Comparison of ENCODE assay signal across 8 mouse cellular contexts in genomic region chr19:7482599-7483511, GRCm38 (mm10). TPM values are rescaled to one million over a fixed set of nuclear protein-coding genes. Genes with fewer than 3 reads are reported as not detected.
DNase-seq lines count a peak whose midpoint lies in the region; ATAC-seq and TF ChIP-seq lines count a peak whose summit lies in the region.

Gene Rtn3 (minus strand): TSS chr19:7483281.

- TF ChIP-seq POLR2A in MEL (IDR thresholded peaks at IDR 0.05; ENCODE audit: control insufficient read depth in 1 of 2, insufficient read depth in 1 of 2, low read depth in 1 of 2, low read length in 2 of 2, poor library complexity in 1 of 2) = peak; percentile 94 to 100
- peak; percentile 97 for TF ChIP-seq POLR2A in cerebellum, adult 2 months (IDR thresholded peaks at IDR 0.05; ENCODE audit: borderline replicate concordance, insufficient read depth, low read length)

- no peak for TF ChIP-seq EP300 in MEL (IDR thresholded peaks at IDR 0.05; ENCODE audit: low read depth in 1 of 2, low read length in 2 of 2)

- peak within 1 kb of the TSS; percentile 87 to 94 for H3K4me3 ChIP-seq in MEL (ENCODE audit: control insufficient read depth in 1 of 2, insufficient read depth in 1 of 2, low read depth in 2 of 2, low read length in 2 of 2)
- H3K4me3 ChIP-seq in cerebellum, adult 2 months (replicated peaks; ENCODE audit: insufficient read depth, low read depth, low read length) = peak within 1 kb of the TSS; percentile 93
- peak within 1 kb of the TSS; percentile 96 for H3K4me3 ChIP-seq in lung, embryonic 16.5 days (ENCODE audit: low read length)

- H3K9ac ChIP-seq in MEL (ENCODE audit: control insufficient read depth, low read depth, low read length, poor library complexity, severe bottlenecking) = peak within 1 kb of the TSS; percentile 99
- peak within 1 kb of the TSS; percentile 100 for H3K9ac ChIP-seq in lung, embryonic 16.5 days (ENCODE audit: low read length)

- peaks cover 41% of the 10 kb centered on the region for H3K79me2 ChIP-seq in MEL (ENCODE audit: control insufficient read depth, insufficient read depth, low read length, poor library complexity)

- peak within 1 kb of the TSS; percentile 64 for H3K4me2 ChIP-seq in lung, embryonic 16.5 days (ENCODE audit: low read depth, low read length)

- peak within 1 kb of the TSS; percentile 95 for H3K27ac ChIP-seq in MEL (ENCODE audit: control insufficient read depth, low read depth, low read length)
- peak within 1 kb of the TSS; percentile 67 for H3K27ac ChIP-seq in cerebellum, adult 2 months (ENCODE audit: insufficient read depth, low read length)
- H3K27ac ChIP-seq in lung, embryonic 16.5 days (ENCODE audit: low read length) = peak within 1 kb of the TSS; percentile 100

- peak; percentile 76 to 81 for ATAC-seq in hematopoietic stem cell, adult 5-6 weeks (replicated peaks in 1 of 2; ENCODE audit: insufficient read depth in 1 of 2, low FRiP score in 2 of 2, low TSS enrichment in 1 of 2, low read depth in 1 of 2, poor library complexity in 2 of 2, severe bottlenecking in 2 of 2)
- peak; percentile 96 for ATAC-seq in lung, embryonic 16.5 days (ENCODE audit: low read depth)

- WGBS in cerebellum, adult 2 months = under 1% methylated on average over 80 of the region's 80 CpGs
- WGBS in lung, embryonic 16.5 days = under 1% methylated on average over 79 of the region's 80 CpGs

- H3K36me3 ChIP-seq in MEL (ENCODE audit: control insufficient read depth in 1 of 2, insufficient read depth in 2 of 2, low read length in 2 of 2) = peaks cover 3 to 35% of the 10 kb centered on the region in 2 experiments
- no peaks in the 10 kb centered on the region for H3K36me3 ChIP-seq in lung, embryonic 16.5 days (ENCODE audit: control insufficient read depth, insufficient read depth, low read length)

- H3K9me3 ChIP-seq in MEL (replicated peaks; ENCODE audit: insufficient read depth, low read length) = no peaks in the 10 kb centered on the region
- H3K9me3 ChIP-seq in lung, embryonic 16.5 days (ENCODE audit: control insufficient read depth, low read length) = no peaks in the 10 kb centered on the region

- H3K4me1 ChIP-seq in MEL (ENCODE audit: control insufficient read depth in 1 of 2, insufficient read depth in 2 of 2, low read length in 2 of 2) = peaks cover 13 to 15% of the 10 kb centered on the region in 2 experiments
- peaks cover 3% of the 10 kb centered on the region; the same call in 1 of the 2 replicates for H3K4me1 ChIP-seq in cerebellum, adult 2 months (ENCODE audit: control insufficient read depth, insufficient read depth, low read length)
- peaks cover 7% of the 10 kb centered on the region; the same call in 1 of the 2 replicates for H3K4me1 ChIP-seq in lung, embryonic 16.5 days (replicated peaks; ENCODE audit: control insufficient read depth, insufficient read depth, low read length)

- DNase-seq in MEL (ENCODE audit: low read depth, low spot score) = peak; percentile 98
- DNase-seq in cerebellum, adult 2 months = peak; percentile 97 to 98
- DNase-seq in forelimb bud, embryonic 11.5 days (ENCODE audit: low read depth, low spot score) = peak; percentile 98
- DNase-seq in layer of hippocampus, adult 9-10 months (ENCODE audit: low spot score) = peak; percentile 79
- peak; percentile 93 for DNase-seq in ovary, postnatal 10 days (ENCODE audit: low spot score)
- peak; percentile 94 to 98 for DNase-seq in thymus, postnatal 10 days (ENCODE audit: low spot score in 2 of 2)

- H3K27me3 ChIP-seq in MEL (ENCODE audit: control insufficient read depth in 1 of 2, insufficient read depth in 2 of 2, low read length in 2 of 2) = no peaks in the 10 kb centered on the region
- H3K27me3 ChIP-seq in cerebellum, adult 2 months (ENCODE audit: control insufficient read depth, insufficient read depth, low read length) = no peaks in the 10 kb centered on the region
- no peaks in the 10 kb centered on the region for H3K27me3 ChIP-seq in lung, embryonic 16.5 days (ENCODE audit: control insufficient read depth, insufficient read depth, low read depth, low read length)

- TF ChIP-seq CTCF in MEL (IDR thresholded peaks at IDR 0.05 in 2 of 3, conservative IDR thresholded peaks at IDR 0.05 in 1 of 3; ENCODE audit: control insufficient read depth in 1 of 3, insufficient read depth in 1 of 3, low read depth in 2 of 3, low read length in 3 of 3, poor library complexity in 1 of 3, severe bottlenecking in 1 of 3) = no peak
- no peak for TF ChIP-seq CTCF in cerebellum, adult 2 months (IDR thresholded peaks at IDR 0.05; ENCODE audit: borderline replicate concordance, insufficient read depth, low read depth, low read length)

- TF ChIP-seq RAD21 in MEL (IDR thresholded peaks at IDR 0.05; ENCODE audit: low read depth, low read length) = no peak

TF ChIP-seq in MEL, 35 proteins besides CTCF, POLR2A, EP300 and RAD21:
- TF ChIP-seq ZNF384 (IDR thresholded peaks at IDR 0.05; ENCODE audit: low read depth, low read length) = no peak
- TF ChIP-seq CHD1 (IDR thresholded peaks at IDR 0.05; ENCODE audit: low read depth, low read length) = no peak
- no peak for TF ChIP-seq ZKSCAN1 (IDR thresholded peaks at IDR 0.05; ENCODE audit: low read depth, low read length)
- TF ChIP-seq CHD2 (IDR thresholded peaks at IDR 0.05; ENCODE audit: low read length) = peak; percentile 64
- TF ChIP-seq JUND (IDR thresholded peaks at IDR 0.05; ENCODE audit: low read depth, low read length) = no peak
- no peak for TF ChIP-seq MAX (IDR thresholded peaks at IDR 0.05; ENCODE audit: low read length)
- TF ChIP-seq ZMIZ1 (IDR thresholded peaks at IDR 0.05; ENCODE audit: low read depth, low read length) = peak; percentile 91
- TF ChIP-seq NRF1 (IDR thresholded peaks at IDR 0.05; ENCODE audit: insufficient read depth, low read depth, low read length, poor library complexity, severe bottlenecking) = peak; percentile 90
- no peak for TF ChIP-seq MAZ (IDR thresholded peaks at IDR 0.05; ENCODE audit: low read depth, low read length)
- TF ChIP-seq ETS1 (IDR thresholded peaks at IDR 0.05; ENCODE audit: low read depth, low read length) = peak; percentile 22
- no peak for TF ChIP-seq SMC3 (IDR thresholded peaks at IDR 0.05; ENCODE audit: low read depth, low read length)
- no peak for TF ChIP-seq KAT2A (conservative IDR thresholded peaks at IDR 0.05; ENCODE audit: low read depth, low read length)
- TF ChIP-seq POLR2AphosphoS2 (IDR thresholded peaks at IDR 0.05; ENCODE audit: low read length) = peak; percentile 94
- no peak for TF ChIP-seq ZC3H11A (IDR thresholded peaks at IDR 0.05; ENCODE audit: low read depth, low read length)
- TF ChIP-seq GATA1 (IDR thresholded peaks at IDR 0.05; ENCODE audit: low read depth, low read length) = no peak
- no peak for TF ChIP-seq GABPA (IDR thresholded peaks at IDR 0.05; ENCODE audit: low read depth, low read length)
- TF ChIP-seq MXI1 (IDR thresholded peaks at IDR 0.05; ENCODE audit: low read depth, low read length) = peak; percentile 46
- TF ChIP-seq RCOR1 (IDR thresholded peaks at IDR 0.05; ENCODE audit: low read depth, low read length) = no peak; the same call in 1 of the 2 replicates
- no peak for TF ChIP-seq MEF2A (IDR thresholded peaks at IDR 0.05; ENCODE audit: extremely low read depth, insufficient replicate concordance, low read depth, low read length, poor library complexity, severe bottlenecking)
- peak; percentile 26; the same call in 1 of the 2 replicates for TF ChIP-seq BHLHE40 (IDR thresholded peaks at IDR 0.05; ENCODE audit: borderline replicate concordance, low read depth, low read length)
- TF ChIP-seq MYB (IDR thresholded peaks at IDR 0.05; ENCODE audit: low read depth, low read length) = no peak
- no peak; the same call in 1 of the 2 replicates for TF ChIP-seq MAFK (IDR thresholded peaks at IDR 0.05; ENCODE audit: borderline replicate concordance, low read depth, low read length)
- TF ChIP-seq MYC (IDR thresholded peaks at IDR 0.05; ENCODE audit: low read depth, low read length) = no peak
- TF ChIP-seq POLR2AphosphoS5 (IDR thresholded peaks at IDR 0.05; ENCODE audit: borderline replicate concordance, low read depth, low read length) = no peak; the same call in 1 of the 2 replicates
- peak; percentile 62; the same call in 1 of the 2 replicates for TF ChIP-seq E2F4 (IDR thresholded peaks at IDR 0.05; ENCODE audit: borderline replicate concordance, low read depth, low read length)
- peak; percentile 58 for TF ChIP-seq HCFC1 (IDR thresholded peaks at IDR 0.05; ENCODE audit: low read depth, low read length)
- TF ChIP-seq TAL1 (IDR thresholded peaks at IDR 0.05; ENCODE audit: low read length) = no peak
- TF ChIP-seq NELFE (IDR thresholded peaks at IDR 0.05; ENCODE audit: low read depth, low read length) = peak; percentile 98
- no peak for TF ChIP-seq USF2 (IDR thresholded peaks at IDR 0.05; ENCODE audit: borderline replicate concordance in 1 of 2, insufficient read depth in 1 of 2, low read depth in 1 of 2, low read length in 2 of 2)
- no peak for TF ChIP-seq USF1 (IDR thresholded peaks at IDR 0.05; ENCODE audit: low read depth, low read length)
- peak; percentile 81; the same call in 1 of the 2 replicates for TF ChIP-seq UBTF (IDR thresholded peaks at IDR 0.05; ENCODE audit: borderline replicate concordance, insufficient read depth, low read depth, low read length)
- TF ChIP-seq TBP (IDR thresholded peaks at IDR 0.05; ENCODE audit: low read depth, low read length) = peak; percentile 89
- TF ChIP-seq SIN3A (IDR thresholded peaks at IDR 0.05; ENCODE audit: low read length) = peak; percentile 28; the same call in 1 of the 2 replicates
- peak; percentile 42; the same call in 1 of the 2 replicates for TF ChIP-seq TCF12 (IDR thresholded peaks at IDR 0.05; ENCODE audit: low read depth, low read length)
- 0 out of 2 replicates have a peak, but pooled peaks have one; percentile 5 for TF ChIP-seq ELF1 (IDR thresholded peaks at IDR 0.05; ENCODE audit: low read depth, low read length)

RNA-seq across cellular contexts. Expression of gene Rtn3, which starts in this region (rescaled TPM):
- 33.4 and 38.4 TPM in 2 replicates for total RNA-seq in MEL (2012; rRNA removed)
- 100 to 1,000 TPM in 1 of 2 experiments, not detected in 1; 118 TPM for polyA plus RNA-seq in MEL (2012; ENCODE audit: insufficient read depth in 1 of 2, insufficient read length in 2 of 2, low read depth in 1 of 2, low replicate concordance in 2 of 2, missing spikeins in 1 of 2)
- polyA plus RNA-seq in cerebellum, adult 2 months (2012; rRNA removed) = 563 and 663 TPM in 2 replicates
- total RNA-seq in hematopoietic stem cell, adult 5-6 weeks (2017) = 73.0 and 76.2 TPM in 2 replicates
- polyA plus RNA-seq in lung, embryonic 16.5 days (2015; fragmentation: Nextera tagmentation; extraction: Ambion mirVana) = 123 and 126 TPM in 2 replicates

Comparison
In these comparisons a context has a peak if more than half of its experiments do, and no peak if none do; other contexts are left out.
1. Peak in every context shown above with its lines: DNase-seq, ATAC-seq, H3K4me3 ChIP-seq and H3K27ac ChIP-seq.